Mouse (Mus musculus) myocyte (in vitro differentiated cells): ENCODE data around the gene Rnf185. TPM values are rescaled to one million over a fixed set of nuclear protein-coding genes. Genes with fewer than 3 reads are reported as not detected.

Source experiments
- H3K27me3 ChIP-seq: one replicate; pipeline ENCODE4 v1.6.1; 2011; ENCODE audit not compliant: control insufficient read depth, insufficient read depth, insufficient read length
- H3K36me3 ChIP-seq: one replicate; pipeline ENCODE4 v1.6.1; 2011; ENCODE audit not compliant: control insufficient read depth, insufficient read depth
- H3K4me2 ChIP-seq: one replicate; pipeline ENCODE4 v1.6.1; 2011; ENCODE audit warnings: low read depth, control low read depth
- H3K4me3 ChIP-seq: one replicate; pipeline ENCODE4 v1.5.1; 2011; ENCODE audit warnings: mild to moderate bottlenecking, control low read depth, moderate library complexity
- H3K79me2 ChIP-seq: one replicate; pipeline ENCODE4 v1.6.1; 2011; ENCODE audit not compliant: control insufficient read depth, insufficient read depth
- H3ac ChIP-seq: one replicate; pipeline ENCODE4 v1.6.1; 2011; ENCODE audit not compliant: control insufficient read depth, insufficient read length
- CEBPB ChIP-seq: IDR thresholded peaks from 2 replicates; pipeline ENCODE4 v1.6.1; 2011; ENCODE audit warnings: mild to moderate bottlenecking, moderate library complexity; ENCODE audit not compliant: poor library complexity, insufficient read depth, severe bottlenecking
- E2F4 ChIP-seq: IDR thresholded peaks from one replicate; pipeline ENCODE4 v1.6.1; 2011; ENCODE audit warnings: mild to moderate bottlenecking, control low read depth, moderate library complexity; ENCODE audit not compliant: insufficient read depth
- MAX ChIP-seq: IDR thresholded peaks from one replicate; pipeline ENCODE4 v1.6.1; 2011; ENCODE audit warnings: low read depth, mild to moderate bottlenecking, control low read depth
- MYOD1 ChIP-seq, 3 experiments: IDR thresholded peaks; one replicate each; pipeline ENCODE4 v1.6.1; 2011; ENCODE audit warnings: control low read depth in 2 of 3, low read depth in 2 of 3, mild to moderate bottlenecking in 2 of 3, moderate library complexity in 1 of 3; ENCODE audit not compliant: insufficient read length in 2 of 3, control insufficient read depth in 1 of 3
- MYOG ChIP-seq, 3 experiments: IDR thresholded peaks; one replicate each; pipeline ENCODE4 v1.6.1; 2011; ENCODE audit warnings: control low read depth in 2 of 3, low read depth in 2 of 3, mild to moderate bottlenecking in 2 of 3; ENCODE audit not compliant: insufficient read length in 2 of 3, control insufficient read depth in 1 of 3, insufficient read depth in 1 of 3
- POLR2A ChIP-seq: IDR thresholded peaks from one replicate; pipeline ENCODE4 v1.6.1; 2011; ENCODE audit warnings: low read depth, mild to moderate bottlenecking, control low read depth, moderate library complexity; ENCODE audit not compliant: insufficient read length
- POLR2AphosphoS2 ChIP-seq: IDR thresholded peaks from one replicate; pipeline ENCODE4 v1.6.1; 2011; ENCODE audit warnings: low read depth, control low read depth; ENCODE audit not compliant: insufficient read length
- REST ChIP-seq: IDR thresholded peaks from one replicate; pipeline ENCODE4 v1.6.1; 2011; ENCODE audit warnings: mild to moderate bottlenecking, control low read depth, moderate library complexity; ENCODE audit not compliant: insufficient read depth, insufficient read length
- SRF ChIP-seq: IDR thresholded peaks from one replicate; pipeline ENCODE4 v1.6.1; 2011; ENCODE audit warnings: low read depth; ENCODE audit not compliant: control insufficient read depth, insufficient read length
- TCF12 ChIP-seq: IDR thresholded peaks from one replicate; pipeline ENCODE4 v1.6.1; 2011; ENCODE audit warnings: mild to moderate bottlenecking, control low read depth; ENCODE audit not compliant: poor library complexity, insufficient read depth, severe bottlenecking
- TCF3 ChIP-seq: IDR thresholded peaks from one replicate; pipeline ENCODE4 v1.6.1; 2011; ENCODE audit warnings: low read depth, control low read depth; ENCODE audit not compliant: insufficient read length
- USF1 ChIP-seq: IDR thresholded peaks from one replicate; pipeline ENCODE4 v1.6.1; 2011; ENCODE audit warnings: low read depth, mild to moderate bottlenecking, control low read depth, moderate library complexity
- polyA plus RNA-seq: library from polyadenylated mRNA; unstranded; fragments of >200 nt; fragmentation: generic; extraction: Trizol; gene quantifications from one replicate; pipeline ENCODE4 v1.2.1, GENCODE M21; 2012; ENCODE audit warnings: missing spikeins

The Rnf185 gene
- polyA plus RNA-seq, 1 experiment = 47.2 TPM

DNA sequence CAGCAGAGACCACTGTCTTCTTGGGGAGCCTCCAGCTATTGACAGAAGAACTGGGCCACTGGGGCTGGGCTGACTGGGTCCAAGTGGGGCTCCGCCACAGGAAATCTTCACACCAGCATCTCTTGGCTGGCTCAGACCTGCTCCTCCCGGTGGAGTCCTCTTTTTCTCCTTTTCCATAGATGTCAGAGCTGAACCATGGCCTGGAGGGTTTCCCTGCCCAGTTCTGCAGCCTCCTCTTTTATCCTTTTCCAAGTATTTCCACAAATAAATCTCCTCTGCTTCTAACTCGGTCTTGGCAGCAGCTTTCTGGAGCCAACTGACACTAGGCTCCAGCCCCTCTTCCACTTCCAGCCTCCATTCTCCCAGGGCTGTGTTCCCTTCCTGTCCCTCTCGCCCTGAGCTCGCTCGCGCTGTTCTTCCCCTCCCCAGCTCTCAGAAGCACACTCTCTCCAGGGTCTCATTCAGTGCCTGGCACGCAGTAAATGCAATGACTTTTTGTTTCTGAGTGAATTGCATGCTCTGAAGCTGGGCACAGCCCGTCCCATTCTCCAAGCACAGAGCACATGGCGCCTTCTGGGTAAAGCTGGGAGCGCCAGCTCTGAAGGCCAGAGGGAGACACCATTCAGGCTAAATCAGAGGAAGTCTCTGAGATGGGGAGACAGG lies 31.9 kb upstream of the Rnf185 start:
- no peak overlapping the region for H3K4me2 ChIP-seq
- no peaks in the 10 kb centered on the region for H3K79me2 ChIP-seq
- no peaks in the 10 kb centered on the region for H3K36me3 ChIP-seq
- no peak overlapping the region for H3K4me3 ChIP-seq
- TF ChIP-seq CEBPB (no peak), E2F4 (no peak), USF1 (no peak), TCF3 (no peak)
- no peak overlapping the region for H3ac ChIP-seq
- no peaks in the 10 kb centered on the region for H3K27me3 ChIP-seq

DNA sequence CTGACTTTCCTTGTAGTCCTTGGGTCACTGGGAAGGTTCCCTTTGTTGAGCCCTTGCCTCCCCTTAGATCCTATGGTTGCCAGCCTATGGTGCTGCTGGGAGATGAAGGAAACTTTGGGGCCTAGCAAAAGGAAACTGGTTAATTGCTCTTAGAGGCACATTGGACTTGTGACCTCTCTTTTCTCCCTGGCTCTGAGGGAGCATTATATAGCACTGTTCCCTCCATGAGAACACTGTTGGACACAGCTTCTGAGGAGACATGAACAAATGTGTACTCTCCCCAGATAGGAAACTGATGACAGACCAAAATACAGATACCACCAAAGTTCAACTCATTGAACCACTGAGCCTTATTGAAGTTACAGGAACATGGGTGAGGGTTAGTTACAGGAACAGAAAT lies 23.3 kb upstream of the Rnf185 start:
- TF ChIP-seq POLR2A (no peak), TCF12 (no peak), MYOG (IDR thresholded peaks at IDR 0.05; ENCODE audit: control insufficient read depth in 1 of 3, insufficient read depth in 1 of 3, insufficient read length in 2 of 3, low read depth in 2 of 3) (no peak), MAX (no peak), POLR2AphosphoS2 (no peak), E2F4 (no peak), REST (no peak), USF1 (no peak), TCF3 (no peak), SRF (no peak), CEBPB (no peak), MYOD1 (IDR thresholded peaks at IDR 0.05; ENCODE audit: control insufficient read depth in 1 of 3, insufficient read length in 2 of 3, low read depth in 2 of 3) (no peak)
- Histone ChIP-seq H3K79me2 (no peaks in the 10 kb centered on the region), H3ac (no peak overlapping the region), H3K4me3 (no peak overlapping the region), H3K27me3 (no peaks in the 10 kb centered on the region), H3K4me2 (no peak overlapping the region), H3K36me3 (no peaks in the 10 kb centered on the region)

DNA sequence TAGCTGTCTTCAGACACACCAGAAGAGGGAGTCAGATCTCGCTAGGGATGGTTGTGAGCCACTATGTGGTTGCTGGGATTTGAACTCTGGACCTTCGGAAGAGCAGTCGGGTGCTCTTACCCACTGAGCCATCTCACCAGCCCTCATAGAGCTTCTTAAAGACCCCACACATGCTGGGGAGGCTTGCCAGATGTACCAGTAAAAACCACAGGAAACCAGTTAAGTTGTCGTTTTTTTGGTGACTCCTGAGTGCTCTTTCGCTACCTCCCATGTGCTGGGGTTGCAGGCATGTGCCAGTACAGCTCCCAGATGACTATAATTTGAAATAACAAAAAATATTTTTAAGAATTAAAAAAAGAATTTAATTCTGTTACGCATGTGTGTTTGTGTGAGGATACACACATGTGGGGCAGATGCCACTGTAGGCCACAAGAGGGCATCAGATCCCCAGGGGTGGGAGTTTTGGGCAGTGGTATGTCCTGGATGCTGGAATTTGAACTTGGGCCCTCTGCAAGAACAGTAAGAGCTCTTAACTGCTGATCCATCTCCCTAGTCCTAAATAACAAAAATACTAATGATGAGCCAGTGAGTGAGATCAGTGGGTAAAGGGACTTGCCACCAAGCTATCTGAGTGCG lies 22.4 kb upstream of the Rnf185 start:
- TF ChIP-seq E2F4 = no peak
- TF ChIP-seq USF1 = no peak
- TF ChIP-seq MAX = no peak
- no peak for TF ChIP-seq POLR2AphosphoS2
- TF ChIP-seq REST = no peak
- no peak for TF ChIP-seq MYOG (IDR thresholded peaks at IDR 0.05; ENCODE audit: control insufficient read depth in 1 of 3, insufficient read depth in 1 of 3, insufficient read length in 2 of 3, low read depth in 2 of 3)
- TF ChIP-seq POLR2A = no peak
- TF ChIP-seq CEBPB = no peak
- no peak for TF ChIP-seq MYOD1 (IDR thresholded peaks at IDR 0.05; ENCODE audit: control insufficient read depth in 1 of 3, insufficient read length in 2 of 3, low read depth in 2 of 3)
- TF ChIP-seq TCF3 = no peak
- TF ChIP-seq SRF = no peak
- TF ChIP-seq TCF12 = no peak
- Histone ChIP-seq H3K27me3 (no peaks in the 10 kb centered on the region), H3K4me2 (no peak overlapping the region), H3K36me3 (no peaks in the 10 kb centered on the region), H3ac (no peak overlapping the region), H3K79me2 (no peaks in the 10 kb centered on the region), H3K4me3 (no peak overlapping the region)

DNA sequence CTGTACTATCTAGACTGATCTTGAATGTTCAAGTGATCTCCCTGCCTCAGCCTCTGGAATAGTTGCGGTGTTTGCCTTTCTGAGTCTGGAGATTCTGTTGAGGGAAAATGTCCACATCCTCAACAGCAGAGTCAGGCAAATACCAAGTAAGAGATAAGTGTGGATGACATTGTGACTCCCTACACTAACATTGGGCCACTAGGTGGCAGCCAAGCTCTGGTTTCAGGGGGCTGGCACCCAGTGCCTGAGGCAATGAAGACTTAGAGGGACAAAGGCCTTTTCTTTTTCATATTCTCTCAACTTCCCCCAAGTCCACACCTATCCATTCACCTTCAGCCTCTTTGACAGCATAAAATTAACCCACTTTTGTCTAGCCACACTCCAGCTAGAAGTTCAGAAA lies 20.3 kb upstream of the Rnf185 start:
- Histone ChIP-seq H3K4me3 (no peak overlapping the region), H3K27me3 (no peaks in the 10 kb centered on the region), H3K4me2 (no peak overlapping the region), H3ac (no peak overlapping the region), H3K36me3 (no peaks in the 10 kb centered on the region), H3K79me2 (no peaks in the 10 kb centered on the region)
- TF ChIP-seq MAX = no peak
- TF ChIP-seq TCF12 = no peak
- TF ChIP-seq POLR2A = no peak
- TF ChIP-seq POLR2AphosphoS2 = no peak
- TF ChIP-seq E2F4 = no peak
- TF ChIP-seq REST = no peak
- no peak for TF ChIP-seq SRF
- TF ChIP-seq MYOG (IDR thresholded peaks at IDR 0.05; ENCODE audit: control insufficient read depth in 1 of 3, insufficient read depth in 1 of 3, insufficient read length in 2 of 3, low read depth in 2 of 3) = no peak
- TF ChIP-seq CEBPB = no peak
- no peak for TF ChIP-seq TCF3
- TF ChIP-seq MYOD1 (IDR thresholded peaks at IDR 0.05; ENCODE audit: control insufficient read depth in 1 of 3, insufficient read length in 2 of 3, low read depth in 2 of 3) = no peak
- no peak for TF ChIP-seq USF1

DNA sequence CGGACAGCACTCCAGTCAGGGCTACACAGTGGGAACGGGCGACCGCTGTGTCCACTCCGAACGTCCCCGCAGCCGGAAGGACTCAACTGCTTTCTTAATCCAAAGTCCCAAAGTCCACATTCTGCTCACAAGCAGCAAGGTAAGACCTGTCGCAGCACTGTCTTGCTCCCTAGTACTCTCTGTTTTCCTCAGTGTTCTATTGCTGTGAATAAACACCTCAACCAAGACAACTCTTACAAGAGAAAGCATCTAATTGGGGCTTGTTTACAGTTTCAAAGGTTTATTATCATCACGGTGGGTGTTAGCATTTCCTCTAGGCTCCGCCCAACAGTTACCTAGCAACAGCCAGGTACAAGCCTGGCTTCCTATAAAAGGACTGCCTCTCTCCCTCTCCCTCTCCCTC lies 19.3 kb upstream of the Rnf185 start:
- H3ac ChIP-seq = no peak overlapping the region
- TF ChIP-seq MYOD1 (IDR thresholded peaks at IDR 0.05; ENCODE audit: control insufficient read depth in 1 of 3, insufficient read length in 2 of 3, low read depth in 2 of 3) (no peak), CEBPB (no peak), POLR2AphosphoS2 (no peak), E2F4 (no peak), SRF (no peak), MAX (no peak), TCF12 (no peak), REST (no peak), TCF3 (no peak)
- no peak overlapping the region for H3K4me3 ChIP-seq
- H3K4me2 ChIP-seq = no peak overlapping the region
- H3K79me2 ChIP-seq = no peaks in the 10 kb centered on the region
- no peaks in the 10 kb centered on the region for H3K36me3 ChIP-seq
- H3K27me3 ChIP-seq = no peaks in the 10 kb centered on the region
